Mouse (Mus musculus) T-helper 1 cell (primary cell): ENCODE data around the gene Siglec1.

Source experiments
- in situ Hi-C: fragments of 300-600 bp; cut with MboI, MseI; formaldehyde crosslinking; loops from one replicate; pipeline ENCODE4 v1.15.1; 2025; ENCODE audit warnings: high pct_unique_total_duplicates

Siglec1 gene

GRCm38 (mm10) chr2:131086667-131087390 is at the start of gene Siglec1:
Gene Siglec1, minus strand, starts transcription at chr2:131086765.
- in situ Hi-C loops = no loop called here

- in situ Hi-C loops = loop anchor here (10.0 kb wide), 1 partner anchor 1229 kb away; no protein-coding TSS in a partner anchor
These were observed 49.1 kb upstream of the Siglec1 start for GRCm38 (mm10) chr2:131135521-131136139.

GRCm38 (mm10) chr2:131134826-131135400 is 48.3 kb upstream of the Siglec1 start:
- in situ Hi-C loops = loop anchor here (10.0 kb wide), 1 partner anchor 1230 kb away; no protein-coding TSS in a partner anchor

- in situ Hi-C loops = loop anchor here (10.0 kb wide), 1 partner anchor 1230 kb away; no protein-coding TSS in a partner anchor
These were observed 47.8 kb upstream of the Siglec1 start for GRCm38 (mm10) chr2:131134381-131134780.

GRCm38 (mm10) chr2:131132930-131133547 is 46.5 kb upstream of the Siglec1 start, which contains the start of gene Gm11037:
Gene Gm11037, plus strand, starts transcription at chr2:131133497.
- in situ Hi-C loops = loop anchor here (10.0 kb wide), 1 partner anchor 1232 kb away; no protein-coding TSS in a partner anchor

- in situ Hi-C loops = loop anchor here (10.0 kb wide), 1 partner anchor 1233 kb away; no protein-coding TSS in a partner anchor
These were observed 45.7 kb upstream of the Siglec1 start for GRCm38 (mm10) chr2:131132111-131132888.

- in situ Hi-C loops = loop anchor here (10.0 kb wide), 1 partner anchor 1234 kb away; no protein-coding TSS in a partner anchor
These were observed 44.3 kb upstream of the Siglec1 start for GRCm38 (mm10) chr2:131130849-131131248.

- in situ Hi-C loops = loop anchor here (10.0 kb wide), 1 partner anchor 1235 kb away; no protein-coding TSS in a partner anchor
These were observed 43.3 kb upstream of the Siglec1 start for GRCm38 (mm10) chr2:131129836-131130235.

- in situ Hi-C loops = no loop called here
These were observed 42.1 kb upstream of the Siglec1 start for GRCm38 (mm10) chr2:131128636-131129157.

GRCm38 (mm10) chr2:131128211-131128610 is 41.6 kb upstream of the Siglec1 start:
- in situ Hi-C loops = no loop called here

GRCm38 (mm10) chr2:131127161-131127730 is 40.7 kb upstream of the Siglec1 start, which contains the start of gene Hspa12b:
Gene Hspa12b, plus strand, starts transcription at chr2:131127280.
- in situ Hi-C loops = no loop called here

- in situ Hi-C loops = no loop called here
These were observed 39.6 kb upstream of the Siglec1 start for GRCm38 (mm10) chr2:131125964-131126815.

GRCm38 (mm10) chr2:131125157-131125963 is 38.8 kb upstream of the Siglec1 start:
- in situ Hi-C loops = no loop called here

- in situ Hi-C loops = no loop called here
These were observed 37.6 kb upstream of the Siglec1 start for GRCm38 (mm10) chr2:131124166-131124565.

- in situ Hi-C loops = no loop called here
These were observed 32.5 kb upstream of the Siglec1 start for GRCm38 (mm10) chr2:131118968-131119574.

- in situ Hi-C loops = loop anchor here (5.0 kb wide), 1 partner anchor 374 kb away; no protein-coding TSS in a partner anchor
These were observed 19.4 kb upstream of the Siglec1 start for GRCm38 (mm10) chr2:131105989-131106388.

GRCm38 (mm10) chr2:131105061-131105460 is 18.5 kb upstream of the Siglec1 start:
- in situ Hi-C loops = loop anchor here (5.0 kb wide), 1 partner anchor 373 kb away; no protein-coding TSS in a partner anchor

GRCm38 (mm10) chr2:131104021-131104420 is 17.5 kb upstream of the Siglec1 start:
- in situ Hi-C loops = no loop called here
